Mouse (Mus musculus) forebrain, postnatal 0 days (tissue): ENCODE results near the gene Igsf8. TPM values are rescaled to one million over a fixed set of nuclear protein-coding genes. Genes with fewer than 3 reads are reported as not detected.
A peak's percentile ranks its signal among the peaks of the same experiment; 100 is the strongest.

Experiments
- ATAC-seq: fragments of 200-750 bp; cut with Nextera tagmentation; 2 replicates; pipeline ENCODE4 v1.8.0; 2017; ENCODE audit warnings: mild to moderate bottlenecking, moderate library complexity
- DNase-seq: peaks from one replicate; pipeline ENCODE4 v3.0.0-alpha.2; 2015
- H3K27ac ChIP-seq: fragments of 300-500 bp; sonication (generic); 2 replicates; pipeline ENCODE4 v1.5.1; 2014; ENCODE audit warnings: low read depth, mild to moderate bottlenecking, antibody characterized with exemption, low read length, moderate library complexity, mixed read lengths
- H3K27me3 ChIP-seq: fragments of 300-500 bp; sonication (generic); 2 replicates; pipeline ENCODE4 v1.6.1; 2014; ENCODE audit warnings: mild to moderate bottlenecking, low read length, mixed read lengths; ENCODE audit not compliant: insufficient read depth
- H3K36me3 ChIP-seq: fragments of 300-500 bp; sonication (generic); 2 replicates; pipeline ENCODE4 v1.6.1; 2014; ENCODE audit warnings: mild to moderate bottlenecking, moderate library complexity; ENCODE audit not compliant: insufficient read depth
- H3K4me1 ChIP-seq: fragments of 300-500 bp; sonication (generic); 2 replicates; pipeline ENCODE4 v1.6.1; 2014; ENCODE audit warnings: antibody characterized with exemption; ENCODE audit not compliant: insufficient read depth
- H3K4me2 ChIP-seq: fragments of 300-500 bp; sonication (generic); 2 replicates; pipeline ENCODE4 v1.6.1; 2014; ENCODE audit warnings: low read depth, mild to moderate bottlenecking, moderate library complexity
- H3K4me3 ChIP-seq: fragments of 300-500 bp; sonication (generic); 2 replicates; pipeline ENCODE4 v1.5.1; 2014; ENCODE audit warnings: low read depth, low read length, mixed read lengths
- H3K9ac ChIP-seq: fragments of 300-500 bp; sonication (generic); 2 replicates; pipeline ENCODE4 v1.6.1; 2014; ENCODE audit warnings: mild to moderate bottlenecking
- H3K9me3 ChIP-seq: fragments of 300-500 bp; sonication (generic); 2 replicates; pipeline ENCODE4 v1.6.1; 2016; ENCODE audit warnings: low read length
- CTCF ChIP-seq: sonication (generic); IDR thresholded peaks from 2 replicates; pipeline ENCODE4 v1.5.1; 2016; ENCODE audit warnings: antibody characterized with exemption, control low read depth, low read depth
- WGBS: fragments of 180-500 bp; shearing (Covaris S2); extraction: QIAGEN DNeasy Blood & Tissue Kit; methylation state at CpG from one replicate; pipeline ENCODE4 v1.1.7; 2014; 5-methylcytosine and 5-hydroxymethylcytosine counted together
- polyA plus RNA-seq: library from polyadenylated mRNA; unstranded; fragments of >200 nt; fragmentation: Nextera tagmentation; extraction: Ambion mirVana; gene quantifications from 2 replicates; pipeline ENCODE4 v1.2.1, GENCODE M21; 2015
- total RNA-seq: library from RNA; depleted of rRNA; stranded (reverse); fragments of >200 nt; gene quantifications from 2 replicates; pipeline ENCODE4 v1.2.3, GENCODE M21; 2014

The Igsf8 gene
- total and polyA plus RNA-seq, 2 experiments from 2014 or later: 110 to 117 TPM

DNA sequence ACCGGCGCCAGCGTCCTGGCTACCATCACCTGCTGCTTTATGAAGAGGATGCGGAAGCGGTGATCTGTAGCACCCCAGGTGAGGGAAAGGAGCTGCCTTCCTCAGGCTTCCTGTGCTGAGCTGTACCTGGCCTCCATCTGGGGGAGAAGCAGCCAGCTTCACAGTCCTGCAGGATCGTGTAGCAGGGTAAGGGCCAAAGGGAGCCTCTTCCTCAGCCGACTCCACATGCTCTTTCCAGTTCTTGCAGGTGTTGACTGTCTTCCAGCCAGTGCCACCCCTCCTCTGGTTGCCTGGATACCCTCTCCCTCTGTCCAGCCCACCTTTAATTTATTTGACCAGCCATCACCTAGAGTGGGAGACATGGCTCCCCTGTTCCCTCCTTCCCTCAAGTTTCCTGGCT, 57.9 kb downstream of the Igsf8 start:
- Histone ChIP-seq H3K9me3 (no peaks in the 10 kb centered on the region), H3K4me2 (no peak overlapping the region), H3K4me3 (no peak overlapping the region), H3K36me3 (peaks cover 30% of the 10 kb centered on the region), H3K4me1 (peaks cover 9% of the 10 kb centered on the region; the same call in 1 of the 2 replicates), H3K9ac (no peak overlapping the region), H3K27ac (no peak overlapping the region), H3K27me3 (no peaks in the 10 kb centered on the region)
- WGBS: 77% methylated on average over 7 of the region's 7 CpGs
- no peak for TF ChIP-seq CTCF
- DNase-seq: no peak
- no peak for ATAC-seq

DNA sequence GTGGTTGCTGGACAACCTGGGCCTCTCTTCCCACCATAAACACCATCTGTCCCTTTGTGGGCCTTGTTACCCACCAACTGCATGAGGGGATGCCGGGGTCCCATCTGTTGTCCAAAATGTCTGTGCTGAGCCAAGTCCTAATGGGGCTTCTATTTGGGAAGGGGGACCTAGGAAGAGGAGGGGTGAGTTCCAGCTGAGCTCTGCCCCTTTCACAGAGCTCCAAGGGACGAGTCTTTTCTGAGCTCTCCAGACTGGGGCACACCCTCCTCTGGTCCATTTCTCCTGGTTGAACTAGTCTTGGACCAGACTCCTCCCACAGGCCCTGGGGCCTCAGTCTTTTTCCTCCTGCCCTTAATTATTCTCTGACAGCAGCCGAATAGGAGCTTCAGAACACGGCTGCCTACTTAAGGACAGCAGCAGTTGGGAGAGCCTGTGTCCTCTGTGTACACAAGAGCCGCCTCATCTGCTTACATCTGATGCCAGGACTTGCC, 58.5 kb downstream of the Igsf8 start:
- H3K9ac ChIP-seq: no peak overlapping the region
- ATAC-seq: peak; percentile 23
- no peak overlapping the region for H3K4me2 ChIP-seq
- H3K27ac ChIP-seq: peak overlapping the region; percentile 15; the same call in 1 of the 2 replicates
- TF ChIP-seq CTCF: no peak
- no peaks in the 10 kb centered on the region for H3K9me3 ChIP-seq
- no peaks in the 10 kb centered on the region for H3K27me3 ChIP-seq
- DNase-seq: no peak
- no peak overlapping the region for H3K4me3 ChIP-seq
- H3K4me1 ChIP-seq: peaks cover 2% of the 10 kb centered on the region; the same call in 1 of the 2 replicates
- peaks cover 30% of the 10 kb centered on the region for H3K36me3 ChIP-seq
- 16% methylated on average over 5 of the region's 5 CpGs for WGBS

DNA sequence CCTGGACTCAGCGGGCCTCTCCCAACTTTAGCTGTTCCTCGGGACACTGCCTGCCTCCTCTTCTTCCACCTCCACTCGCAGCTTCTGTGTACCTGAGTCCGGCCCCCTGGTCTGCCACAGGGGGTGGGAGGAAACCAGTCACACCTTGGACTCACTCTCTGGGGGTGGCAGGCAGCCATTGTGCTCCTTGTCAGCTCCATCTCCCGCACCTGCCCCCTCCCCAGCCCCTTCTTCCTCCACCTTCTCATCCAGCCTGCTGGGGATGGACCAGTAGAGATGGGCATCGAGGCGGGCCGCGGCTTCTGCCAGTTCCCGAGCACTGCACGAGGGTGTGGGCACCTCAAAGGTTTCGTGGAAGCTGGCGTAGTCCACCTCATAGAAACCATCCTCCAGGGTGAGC, 61.3 kb downstream of the Igsf8 start:
- no peak overlapping the region for H3K4me2 ChIP-seq
- H3K27me3 ChIP-seq: no peaks in the 10 kb centered on the region
- peaks cover 20% of the 10 kb centered on the region for H3K36me3 ChIP-seq
- ATAC-seq: no peak
- peak overlapping the region; percentile 10; the same call in 1 of the 2 replicates for H3K9ac ChIP-seq
- TF ChIP-seq CTCF: no peak
- no peak overlapping the region for H3K27ac ChIP-seq
- H3K4me3 ChIP-seq: no peak overlapping the region
- DNase-seq: no peak
- 45% methylated on average over 13 of the region's 13 CpGs for WGBS
- no peaks in the 10 kb centered on the region for H3K9me3 ChIP-seq
- peaks cover 10% of the 10 kb centered on the region; the same call in 1 of the 2 replicates for H3K4me1 ChIP-seq

DNA sequence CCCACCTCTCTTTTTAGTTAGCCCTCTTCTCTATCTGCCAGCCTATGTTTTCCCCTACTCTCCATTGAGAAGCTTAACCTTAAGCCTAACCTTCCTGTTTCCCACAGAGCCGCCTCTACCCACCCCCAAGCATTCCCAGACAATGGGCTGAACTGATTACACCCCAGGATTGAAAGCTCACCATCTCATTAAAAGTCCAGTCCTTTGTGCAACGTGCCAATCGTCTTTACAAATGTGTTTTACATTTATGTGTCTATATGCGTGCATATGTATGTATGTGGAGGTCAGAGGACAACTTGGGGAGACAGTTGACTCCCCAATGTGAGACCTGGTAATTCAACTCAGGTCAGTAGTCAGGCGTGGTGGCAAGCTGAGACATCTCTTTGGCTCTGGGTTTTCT, 61.9 kb downstream of the Igsf8 start:
- no peaks in the 10 kb centered on the region for H3K27me3 ChIP-seq
- DNase-seq (no peak), ATAC-seq (no peak)
- H3K4me1 ChIP-seq: peaks cover 10% of the 10 kb centered on the region; the same call in 1 of the 2 replicates
- peaks cover 14% of the 10 kb centered on the region for H3K36me3 ChIP-seq
- no peak for TF ChIP-seq CTCF
- 0 out of 2 replicates have a peak overlapping the region, but pooled peaks have one; percentile 16 for H3K27ac ChIP-seq
- WGBS: 20% methylated on average over 5 of the region's 5 CpGs
- H3K9ac ChIP-seq: no peak overlapping the region
- H3K4me2 ChIP-seq: no peak overlapping the region
- no peaks in the 10 kb centered on the region for H3K9me3 ChIP-seq
- H3K4me3 ChIP-seq: no peak overlapping the region

DNA sequence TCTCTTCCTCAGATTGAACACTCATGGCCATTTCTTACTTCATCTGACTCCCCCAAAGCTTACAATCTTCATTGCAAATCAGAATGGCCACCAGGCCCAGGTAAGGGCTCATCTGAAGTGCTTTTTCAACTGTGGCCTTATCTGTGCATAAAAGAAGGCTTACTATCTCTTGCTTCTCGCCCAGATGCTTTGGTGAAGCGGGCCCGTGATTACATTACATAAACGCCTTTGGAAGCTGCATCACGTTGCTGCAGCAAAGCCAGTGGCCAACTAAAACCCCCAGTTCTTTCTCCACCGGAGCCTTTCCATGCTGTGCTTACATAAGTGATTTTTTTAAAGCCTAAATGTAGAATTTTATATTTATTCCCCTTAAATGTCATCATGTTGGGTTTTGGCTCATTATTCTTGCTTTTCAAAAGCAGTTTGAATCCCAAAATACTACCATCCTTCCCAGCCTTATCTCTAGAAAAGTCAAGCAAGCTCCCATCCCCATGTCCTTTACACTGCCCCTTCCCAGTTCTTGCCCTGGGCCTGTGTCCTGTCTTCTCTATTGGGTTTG, 62.4 kb downstream of the Igsf8 start:
- no peak for ATAC-seq
- H3K27ac ChIP-seq: peak overlapping the region; percentile 30
- H3K4me1 ChIP-seq: peaks cover 15% of the 10 kb centered on the region
- no peak overlapping the region for H3K4me2 ChIP-seq
- H3K27me3 ChIP-seq: no peaks in the 10 kb centered on the region
- peaks cover 10% of the 10 kb centered on the region for H3K36me3 ChIP-seq
- 0 out of 2 replicates have a peak overlapping the region, but pooled peaks have one; percentile 31 for H3K9ac ChIP-seq
- TF ChIP-seq CTCF: no peak
- DNase-seq: no peak
- WGBS: 51% methylated on average over 6 of the region's 6 CpGs
- H3K9me3 ChIP-seq: no peaks in the 10 kb centered on the region
- H3K4me3 ChIP-seq: no peak overlapping the region

DNA sequence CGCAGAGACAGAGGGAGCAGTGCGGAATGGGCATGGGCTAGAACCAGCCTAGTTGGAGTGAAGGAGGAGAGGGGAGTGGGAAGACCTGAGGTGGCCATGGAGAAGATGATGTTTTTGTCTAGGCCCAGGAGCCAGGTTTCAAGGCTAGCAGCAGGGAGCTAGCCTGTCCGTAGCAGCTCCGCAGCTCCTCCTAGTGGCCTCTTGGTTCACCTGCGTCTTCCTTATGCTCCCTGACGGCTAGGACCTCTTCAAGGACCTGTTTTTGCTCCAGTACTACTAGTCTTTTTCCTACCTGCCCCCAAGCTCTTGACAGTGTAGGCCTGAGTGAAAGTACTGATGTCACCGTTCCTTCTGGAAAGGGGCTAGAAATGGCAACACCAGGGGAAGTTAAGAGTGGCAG, 63.3 kb downstream of the Igsf8 start:
- H3K4me1 ChIP-seq: peaks cover 23% of the 10 kb centered on the region
- H3K9me3 ChIP-seq: no peaks in the 10 kb centered on the region
- peak; percentile 82 for DNase-seq
- H3K27me3 ChIP-seq: no peaks in the 10 kb centered on the region
- 0 out of 2 replicates have a peak overlapping the region, but pooled peaks have one; percentile 30 for H3K27ac ChIP-seq
- ATAC-seq: peak; percentile 30
- peaks cover 3% of the 10 kb centered on the region; the same call in 1 of the 2 replicates for H3K36me3 ChIP-seq
- TF ChIP-seq CTCF: peak; percentile 88
- no peak overlapping the region for H3K9ac ChIP-seq
- 15% methylated on average over 7 of the region's 7 CpGs for WGBS
- no peak overlapping the region for H3K4me3 ChIP-seq
- no peak overlapping the region for H3K4me2 ChIP-seq

DNA sequence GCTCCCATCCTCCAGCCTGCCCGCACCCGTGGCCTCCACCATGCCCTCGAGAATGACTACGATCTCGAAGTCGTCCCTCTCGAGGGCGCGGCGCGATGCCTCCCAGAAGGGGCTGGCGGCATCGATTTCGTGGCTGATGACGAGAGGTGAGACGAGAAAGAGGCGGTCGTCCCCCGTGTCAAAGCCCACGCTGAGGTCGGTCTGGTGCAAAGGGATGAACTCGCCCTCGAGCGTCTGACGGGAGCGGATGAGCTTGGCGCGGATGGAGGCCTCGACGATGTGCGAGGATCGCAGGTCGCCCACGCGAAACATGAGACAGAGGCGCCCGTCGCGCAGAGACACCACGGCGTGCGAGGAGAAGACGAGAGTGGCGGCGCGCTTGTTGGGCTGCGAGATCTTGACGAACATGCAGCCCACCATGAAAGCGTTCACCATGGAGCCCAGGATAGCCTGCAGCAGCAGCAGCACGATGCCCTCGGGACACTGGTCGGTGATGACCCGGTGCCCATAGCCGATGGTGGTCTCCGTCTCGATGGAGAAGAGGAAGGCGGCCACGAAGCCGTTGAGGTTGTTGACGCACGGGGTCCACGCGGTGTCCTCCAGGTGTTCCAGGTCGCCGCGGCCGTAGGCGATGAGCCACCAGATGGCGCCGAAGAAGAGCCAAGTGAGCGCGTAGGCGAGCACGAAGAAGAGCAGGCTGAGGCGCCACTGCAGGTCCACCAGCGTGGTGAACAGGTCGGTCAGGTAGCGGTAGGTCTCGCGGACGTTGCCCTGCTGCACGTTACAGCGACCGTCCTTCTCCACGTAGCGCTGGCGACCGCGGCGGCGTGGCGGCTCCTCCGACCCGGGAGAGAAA, 64.5 kb downstream of the Igsf8 start:
- Histone ChIP-seq H3K27me3 (no peaks in the 10 kb centered on the region), H3K9me3 (no peaks in the 10 kb centered on the region), H3K36me3 (no peaks in the 10 kb centered on the region), H3K9ac (peak overlapping the region; percentile 45), H3K4me3 (peak overlapping the region; percentile 43), H3K4me2 (peak overlapping the region; percentile 71), H3K27ac (no peak overlapping the region), H3K4me1 (peaks cover 26% of the 10 kb centered on the region)
- no peak for DNase-seq
- TF ChIP-seq CTCF: peak; percentile 84
- WGBS: 27% methylated on average over 94 of the region's 94 CpGs
- ATAC-seq: peak; percentile 47
